Mouse (Mus musculus) liver, embryonic 14.5 days (tissue): ENCODE data around the gene 1700024B05Rik. TPM values are rescaled to one million over a fixed set of nuclear protein-coding genes. Genes with fewer than 3 reads are reported as not detected.

Experiments
- polyA plus RNA-seq, 2 experiments: library from polyadenylated mRNA; depleted of rRNA in 1 of 2; stranded (reverse) in 1 of 2; unstranded in 1 of 2; fragments of >200 nt; fragmentation: Nextera tagmentation in 1 of 2; extraction: Ambion mirVana in 1 of 2; gene quantifications; 2 replicates each; pipeline versions ENCODE4 v1.2.1 to v1.2.3; 2012 to 2014

Gene 1700024B05Rik
- polyA plus RNA-seq, 2 experiments: not detected

Other genes starting within 250 kb of the 1700024B05Rik start
- gene Gm8068, start 242.1 kb upstream of the 1700024B05Rik start, polyA plus RNA-seq (2012; rRNA removed): not detected in 2 replicates
- not detected in 2 replicates for gene Gm8068, start 242.1 kb upstream of the 1700024B05Rik start, polyA plus RNA-seq (2014; fragmentation: Nextera tagmentation; extraction: Ambion mirVana)
- not detected in 2 replicates for gene Gm7929, start 193.4 kb upstream of the 1700024B05Rik start, polyA plus RNA-seq (2012; rRNA removed)
- gene Gm7929, start 193.4 kb upstream of the 1700024B05Rik start, polyA plus RNA-seq (2014; fragmentation: Nextera tagmentation; extraction: Ambion mirVana): not detected in 2 replicates
- not detected in 2 replicates for gene Gm47189, start 171.6 kb upstream of the 1700024B05Rik start, polyA plus RNA-seq (2012; rRNA removed)
- gene Gm47189, start 171.6 kb upstream of the 1700024B05Rik start, polyA plus RNA-seq (2014; fragmentation: Nextera tagmentation; extraction: Ambion mirVana): not detected in 2 replicates
- gene Gm7980, start 36.7 kb upstream of the 1700024B05Rik start, polyA plus RNA-seq (2012; rRNA removed): not detected in 2 replicates
- not detected in 2 replicates for gene Gm7980, start 36.7 kb upstream of the 1700024B05Rik start, polyA plus RNA-seq (2014; fragmentation: Nextera tagmentation; extraction: Ambion mirVana)
- gene 1700049E17Rik1, start 19.0 kb upstream of the 1700024B05Rik start, polyA plus RNA-seq (2012; rRNA removed): not detected in 2 replicates
- gene 1700049E17Rik1, start 19.0 kb upstream of the 1700024B05Rik start, polyA plus RNA-seq (2014; fragmentation: Nextera tagmentation; extraction: Ambion mirVana): not detected in 2 replicates
- not detected in 2 replicates for gene Gm6401, start 23.9 kb downstream of the 1700024B05Rik start, polyA plus RNA-seq (2012; rRNA removed)
- not detected in 2 replicates for gene Gm6401, start 23.9 kb downstream of the 1700024B05Rik start, polyA plus RNA-seq (2014; fragmentation: Nextera tagmentation; extraction: Ambion mirVana)
- not detected in 2 replicates for gene Gm3543, start 39.3 kb downstream of the 1700024B05Rik start, polyA plus RNA-seq (2012; rRNA removed)
- not detected in 2 replicates for gene Gm3543, start 39.3 kb downstream of the 1700024B05Rik start, polyA plus RNA-seq (2014; fragmentation: Nextera tagmentation; extraction: Ambion mirVana)
- not detected in 2 replicates for gene Gm7951, start 173.4 kb downstream of the 1700024B05Rik start, polyA plus RNA-seq (2012; rRNA removed)
- not detected in 2 replicates for gene Gm7951, start 173.4 kb downstream of the 1700024B05Rik start, polyA plus RNA-seq (2014; fragmentation: Nextera tagmentation; extraction: Ambion mirVana)
- gene Gm17027, start 218.6 kb downstream of the 1700024B05Rik start, polyA plus RNA-seq (2012; rRNA removed): not detected in 2 replicates
- gene Gm17027, start 218.6 kb downstream of the 1700024B05Rik start, polyA plus RNA-seq (2014; fragmentation: Nextera tagmentation; extraction: Ambion mirVana): not detected in 2 replicates
- not detected in 2 replicates for gene Gm3573, start 246.8 kb downstream of the 1700024B05Rik start, polyA plus RNA-seq (2012; rRNA removed)
- gene Gm3573, start 246.8 kb downstream of the 1700024B05Rik start, polyA plus RNA-seq (2014; fragmentation: Nextera tagmentation; extraction: Ambion mirVana): not detected in 2 replicates